Mouse (Mus musculus): Measurements from ENCODE around the gene Abcc4.

GRCm38 (mm10) chr14:118751193-118751753 lies 45.3 kb upstream of the Abcc4 start:
- no peak for TF ChIP-seq CTCF (IDR thresholded peaks at IDR 0.05; ENCODE audit: insufficient read depth, low read length)
- no peak for TF ChIP-seq POLR2A (IDR thresholded peaks at IDR 0.05; ENCODE audit: borderline replicate concordance, extremely low read depth, low read depth, low read length)

Data from lung, adult 2 months (tissue).